Mouse (Mus musculus): Measurements from ENCODE around the gene Kif18b.

Gene Kif18b

DNA sequence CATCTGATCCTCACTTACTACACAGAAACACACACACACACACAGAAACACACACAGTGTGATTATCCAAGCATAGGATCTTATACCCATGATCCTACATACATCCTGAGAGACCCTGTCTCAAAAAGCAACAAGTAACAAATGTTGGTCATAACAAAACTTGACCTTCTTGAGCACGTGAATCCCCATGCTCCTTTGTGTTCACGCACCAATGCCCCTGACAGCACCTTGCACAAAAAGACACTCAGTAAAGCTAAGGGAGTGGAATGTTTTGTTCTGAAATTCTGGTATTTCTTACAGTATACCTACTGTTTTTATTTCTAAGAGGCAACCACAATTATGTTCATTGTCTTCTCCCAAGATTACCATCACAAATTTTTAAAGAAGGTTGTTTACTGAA, 45.4 kb downstream of the Kif18b start:
- DNase-seq, result no peak

GRCm38 (mm10) chr11:102874801-102875334, 50.1 kb downstream of the Kif18b start:
- DNase-seq, result no peak

DNA sequence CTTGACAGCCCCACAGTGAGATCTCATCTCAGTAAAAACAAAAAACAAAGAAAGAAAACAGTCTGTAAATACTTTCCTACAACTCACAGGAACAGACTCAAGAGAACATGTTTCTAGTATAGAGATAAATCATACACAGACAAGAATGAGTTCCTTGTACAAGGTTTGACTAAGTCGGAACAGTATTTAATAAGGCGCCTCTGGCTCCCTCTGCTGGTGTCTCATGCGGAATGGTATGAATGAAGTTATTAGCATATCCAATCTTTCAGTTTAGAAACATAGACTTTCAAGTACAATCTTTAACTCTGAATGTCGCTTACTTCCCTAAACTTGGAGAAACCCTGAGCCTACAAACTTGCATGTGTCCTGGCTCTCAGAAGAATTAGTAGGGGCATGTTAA, 60.7 kb downstream of the Kif18b start:
- peak in 1 of 2 experiments; percentile 50 for DNase-seq

GRCm38 (mm10) chr11:102859933-102860332, 65.0 kb downstream of the Kif18b start:
- DNase-seq, result no peak

- no peak for DNase-seq
These were observed 66.0 kb downstream of the Kif18b start for GRCm38 (mm10) chr11:102858951-102859350.

GRCm38 (mm10) chr11:102855941-102856340, 69.0 kb downstream of the Kif18b start:
- no peak for DNase-seq

Measured in spleen, adult 18-20 months (tissue).